Mouse (Mus musculus): ENCODE data around the gene Eprs. TPM values are rescaled to one million over a fixed set of nuclear protein-coding genes. Genes with fewer than 3 reads are reported as not detected.
"Not testable (repeated sequence)": the region's sequence is repeated elsewhere in the genome, so short reads cannot be mapped to it uniquely, and the experiment has no call there.

Gene Eprs
- 27.0 and 41.9 TPM in 2 replicates for total RNA-seq (2015; ENCODE audit: low replicate concordance)
- total RNA-seq (2017; ENCODE audit: low replicate concordance): 38.1 and 46.3 TPM in 2 replicates

DNA sequence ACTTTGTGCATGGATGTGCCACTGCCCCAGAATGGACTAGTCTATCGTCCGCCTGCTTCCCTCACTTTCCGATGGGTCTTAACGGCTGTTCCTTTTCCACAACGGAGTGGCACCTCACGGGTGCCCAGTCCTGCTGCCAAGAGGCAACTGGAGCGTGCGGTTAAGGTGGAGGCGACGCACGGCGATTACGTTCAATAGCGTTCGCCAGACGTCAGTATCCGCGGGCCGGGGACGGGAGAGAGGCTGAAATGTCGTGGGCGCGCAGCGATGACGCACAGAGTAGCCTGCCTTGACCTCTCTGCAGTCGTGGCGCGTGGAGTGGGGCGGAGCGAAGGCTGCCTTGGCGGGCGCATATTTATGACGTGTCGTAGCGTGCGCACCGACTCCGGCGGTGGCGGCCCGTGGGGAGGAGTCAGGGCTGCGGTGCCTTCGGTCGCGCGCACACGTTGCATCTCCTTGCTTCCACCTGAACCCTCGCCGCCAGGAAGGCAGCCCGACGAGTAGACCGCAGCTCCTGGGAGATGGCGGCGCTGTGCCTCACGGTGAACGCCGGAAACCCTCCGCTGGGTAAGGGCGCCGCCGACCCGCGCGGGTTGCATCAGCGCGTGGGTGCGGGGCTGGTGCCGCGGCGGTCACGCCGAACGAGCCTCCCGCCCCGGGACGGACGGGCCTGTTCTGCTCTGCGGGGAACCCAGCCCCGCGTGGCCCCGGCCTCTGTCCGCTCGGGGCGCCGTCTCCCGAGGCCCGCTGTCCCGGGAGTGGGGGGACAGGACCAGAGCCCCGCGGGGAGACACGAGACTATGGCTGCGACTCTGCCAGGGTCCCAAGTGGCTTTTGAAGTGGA lies at the start of gene Eprs:
TSS of gene Eprs (plus strand) at position 368 of the 844 bp plus-strand sequence.
- peak; percentile 96 for ATAC-seq (replicated peaks; ENCODE audit: low FRiP score, poor library complexity, severe bottlenecking)

DNA sequence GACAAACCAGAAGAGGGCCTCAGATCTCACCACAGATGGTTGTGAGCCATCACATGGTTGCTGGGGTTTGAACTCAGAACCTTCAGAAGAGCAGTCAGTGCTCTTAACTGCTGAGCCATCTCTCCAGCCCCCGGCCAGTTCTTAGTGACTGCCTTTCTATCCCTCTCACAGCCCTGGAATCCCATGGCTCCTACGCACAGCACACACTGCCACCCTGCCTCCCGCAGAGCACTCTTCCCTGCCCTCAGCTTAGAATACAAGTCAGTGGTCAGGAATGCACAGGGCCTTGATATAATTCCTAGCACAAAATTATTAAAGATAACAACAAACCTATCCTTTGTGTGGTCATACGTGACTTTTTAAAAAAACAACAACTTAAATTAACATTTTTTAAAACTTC lies 48.3 kb upstream of the Eprs start:
- ATAC-seq (replicated peaks; ENCODE audit: low FRiP score, poor library complexity, severe bottlenecking): no peak

GRCm38 (mm10) chr1:185315846-185316568 lies 46.8 kb upstream of the Eprs start:
- ATAC-seq (replicated peaks; ENCODE audit: low FRiP score, poor library complexity, severe bottlenecking): no peak

- not testable (repeated sequence) for ATAC-seq (replicated peaks; ENCODE audit: low FRiP score, poor library complexity, severe bottlenecking)
Observed at GRCm38 (mm10) chr1:185327754-185328345, 35.0 kb upstream of the Eprs start.

DNA sequence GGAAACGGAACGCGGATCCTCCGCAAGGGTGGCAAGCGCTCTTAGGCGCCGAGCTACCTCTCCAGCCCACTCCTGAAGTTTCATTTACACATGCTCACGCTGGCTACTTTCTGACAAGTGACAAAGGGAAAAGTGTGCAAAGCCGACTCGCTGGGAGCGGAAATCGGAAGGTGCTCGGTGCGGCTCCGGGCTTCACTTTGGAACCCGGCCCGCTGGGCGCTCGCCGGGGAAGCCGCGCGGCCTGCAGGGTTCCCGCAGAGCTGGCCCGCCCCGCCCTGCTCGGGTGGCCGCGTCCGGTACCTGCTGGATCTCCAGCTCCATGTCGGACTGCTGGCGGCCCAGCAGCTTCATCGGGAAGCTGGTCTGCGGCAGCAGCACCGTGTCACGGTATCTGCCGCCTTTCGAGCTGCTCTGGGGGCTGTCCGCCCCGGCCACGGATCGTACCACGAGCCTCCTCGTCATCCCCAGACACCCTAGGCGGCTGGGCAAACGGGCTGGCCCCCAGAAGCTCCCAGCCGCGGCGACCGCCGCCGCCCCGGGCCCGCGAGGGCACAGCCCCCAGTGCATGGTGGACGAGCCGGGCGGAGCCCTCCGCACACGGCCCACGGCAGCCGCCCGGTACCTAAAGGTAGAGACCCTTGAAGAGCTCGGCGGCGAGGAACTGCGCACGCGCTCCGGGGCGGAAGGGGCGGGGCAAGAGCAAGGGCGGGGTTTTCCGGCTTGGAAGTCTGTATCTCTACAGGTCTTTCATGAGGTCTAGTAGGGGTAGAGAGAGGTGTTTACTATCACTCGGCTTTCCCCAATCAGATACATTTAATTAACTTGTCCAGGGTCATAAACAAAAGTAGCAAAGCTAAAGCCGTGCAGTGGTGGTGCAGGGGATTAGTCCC lies 33.9 kb upstream of the Eprs start, which contains the start of gene Iars2:
TSS of gene Iars2 (minus strand) at position 676 of the 890 bp plus-strand sequence.
- ATAC-seq (replicated peaks; ENCODE audit: low FRiP score, poor library complexity, severe bottlenecking): peak; percentile 90

DNA sequence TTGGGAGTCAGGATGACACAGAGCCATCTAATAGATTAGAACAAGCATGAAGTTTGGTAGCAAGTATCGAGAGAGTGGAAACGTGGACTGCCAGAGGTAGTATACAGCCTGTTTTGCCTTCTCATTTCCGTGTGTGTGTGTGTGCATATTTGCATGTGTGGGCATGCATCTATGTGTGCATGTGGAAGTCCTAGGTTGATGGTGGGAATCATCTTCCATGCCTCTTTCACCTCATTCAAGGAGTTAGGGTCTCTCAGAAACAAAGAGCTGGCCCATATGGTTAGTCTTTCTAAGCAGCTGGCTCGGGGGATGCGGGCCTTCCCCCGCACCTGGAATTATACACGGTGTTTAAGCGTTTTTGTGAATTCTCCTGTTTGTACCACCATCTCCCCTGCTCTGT lies 33.0 kb upstream of the Eprs start:
- ATAC-seq (replicated peaks; ENCODE audit: low FRiP score, poor library complexity, severe bottlenecking): no peak

DNA sequence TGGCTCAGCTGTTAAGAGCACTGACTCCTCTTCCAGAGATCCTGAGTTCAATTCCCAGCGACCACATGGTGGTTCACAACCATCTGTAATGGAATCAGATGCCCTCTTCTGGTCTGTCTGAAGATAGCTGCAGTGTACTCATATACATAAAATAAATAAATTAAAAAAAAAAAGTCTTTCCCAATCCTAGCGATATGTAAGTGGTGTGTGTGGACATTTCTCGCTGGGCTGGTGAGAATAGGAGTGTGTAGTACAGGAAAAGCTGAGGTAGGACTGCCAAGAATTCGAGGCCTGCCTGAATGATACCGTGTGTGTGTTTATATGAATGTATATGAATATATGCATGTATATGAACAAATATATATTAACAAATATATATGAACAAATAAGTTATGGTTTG lies 31.5 kb upstream of the Eprs start:
- no peak for ATAC-seq (replicated peaks; ENCODE audit: low FRiP score, poor library complexity, severe bottlenecking)

DNA sequence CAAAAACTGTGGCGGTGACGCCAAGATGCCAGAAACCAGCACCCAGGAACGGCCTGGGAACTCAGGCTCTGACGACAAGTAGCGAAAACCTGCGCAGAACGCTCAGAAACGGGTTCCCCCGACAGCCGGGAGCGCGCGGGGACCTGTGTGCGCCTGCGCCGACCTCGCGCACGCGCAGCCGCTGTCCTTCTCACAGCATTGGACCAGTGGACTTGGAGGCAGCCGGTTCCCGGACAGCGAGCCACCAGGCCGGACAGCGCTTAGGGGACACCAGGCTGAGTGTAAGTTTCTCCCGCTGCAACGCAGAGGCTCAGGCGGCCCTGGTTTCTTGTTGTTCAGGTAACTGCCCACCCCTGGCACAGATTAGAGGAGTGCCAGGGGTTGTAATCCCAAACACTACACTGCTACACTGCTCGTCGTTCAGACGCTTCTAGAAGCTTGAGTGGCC lies 30.8 kb upstream of the Eprs start, which contains the start of gene Bpnt1:
TSS of gene Bpnt1 (plus strand) at position 167 of the 448 bp plus-strand sequence.
- peak; percentile 70 for ATAC-seq (replicated peaks; ENCODE audit: low FRiP score, poor library complexity, severe bottlenecking)

DNA sequence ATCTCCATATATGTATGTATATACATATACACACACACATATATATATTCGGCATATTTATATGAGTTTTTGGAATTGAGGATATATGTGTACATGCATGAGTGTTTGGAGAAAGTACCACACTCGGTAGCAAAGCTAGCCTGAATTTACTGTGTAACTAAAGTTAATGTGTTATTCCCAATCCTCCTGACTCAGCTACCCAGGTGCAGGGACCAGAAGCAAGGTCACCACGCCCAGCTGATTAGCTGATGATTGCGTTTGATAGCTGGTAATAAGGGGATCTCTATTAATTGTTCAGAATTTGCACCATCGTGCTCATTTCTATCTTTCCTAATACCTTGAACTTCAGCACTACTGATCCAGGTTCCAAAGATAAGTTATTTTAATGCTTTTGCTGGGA lies 29.2 kb upstream of the Eprs start:
- no peak for ATAC-seq (replicated peaks; ENCODE audit: low FRiP score, poor library complexity, severe bottlenecking)

- ATAC-seq (replicated peaks; ENCODE audit: low FRiP score, poor library complexity, severe bottlenecking): no peak
Observed at GRCm38 (mm10) chr1:185334136-185334535, 28.7 kb upstream of the Eprs start.

DNA sequence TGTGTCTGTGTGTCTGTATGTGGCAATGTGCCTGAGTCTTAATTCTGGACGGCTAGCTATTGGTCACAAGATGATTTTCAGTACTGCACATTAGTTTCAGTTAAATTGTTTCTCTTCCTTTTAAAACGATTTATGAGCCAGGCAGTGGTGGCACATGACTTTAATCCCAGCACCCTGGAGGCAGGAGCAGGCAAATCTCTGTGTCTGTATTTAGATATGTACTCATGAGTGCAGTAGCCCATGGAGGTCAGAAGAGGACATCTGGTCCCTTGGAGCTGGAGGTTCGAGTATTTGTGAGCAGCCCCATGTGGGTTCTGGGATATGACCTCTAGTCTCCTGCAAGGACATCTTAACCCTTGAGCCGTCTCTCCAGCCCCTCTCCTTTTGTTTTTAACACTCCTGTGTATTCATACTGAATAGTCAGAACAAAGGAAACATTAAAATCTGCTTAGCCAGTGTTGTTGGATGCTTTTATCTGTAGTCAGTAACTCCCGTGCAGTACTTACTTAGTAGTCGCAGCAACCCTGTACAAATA lies 27.5 kb upstream of the Eprs start:
- no peak for ATAC-seq (replicated peaks; ENCODE audit: low FRiP score, poor library complexity, severe bottlenecking)

DNA sequence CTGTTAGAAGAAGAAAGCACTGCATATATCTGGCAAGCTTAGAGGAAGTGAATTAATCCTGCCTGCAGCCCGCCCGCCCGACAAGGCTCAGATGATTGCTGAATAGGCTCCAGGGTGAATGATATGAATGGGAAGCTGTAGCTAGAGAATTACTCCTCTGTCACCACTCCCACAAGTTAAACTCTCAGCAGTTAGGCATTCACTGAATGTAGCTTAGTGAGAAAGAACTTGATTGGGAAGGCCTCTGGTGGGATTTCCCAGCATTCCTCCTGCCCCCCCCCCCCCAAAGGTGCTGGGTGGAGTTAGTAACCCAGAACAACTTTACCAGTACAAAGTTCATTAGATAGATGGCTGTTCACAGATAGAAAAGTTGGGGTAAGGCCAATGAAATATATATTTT lies 26.3 kb upstream of the Eprs start:
- no peak for ATAC-seq (replicated peaks; ENCODE audit: low FRiP score, poor library complexity, severe bottlenecking)

GRCm38 (mm10) chr1:185342441-185342840 lies 20.4 kb upstream of the Eprs start:
- no peak for ATAC-seq (replicated peaks; ENCODE audit: low FRiP score, poor library complexity, severe bottlenecking)

DNA sequence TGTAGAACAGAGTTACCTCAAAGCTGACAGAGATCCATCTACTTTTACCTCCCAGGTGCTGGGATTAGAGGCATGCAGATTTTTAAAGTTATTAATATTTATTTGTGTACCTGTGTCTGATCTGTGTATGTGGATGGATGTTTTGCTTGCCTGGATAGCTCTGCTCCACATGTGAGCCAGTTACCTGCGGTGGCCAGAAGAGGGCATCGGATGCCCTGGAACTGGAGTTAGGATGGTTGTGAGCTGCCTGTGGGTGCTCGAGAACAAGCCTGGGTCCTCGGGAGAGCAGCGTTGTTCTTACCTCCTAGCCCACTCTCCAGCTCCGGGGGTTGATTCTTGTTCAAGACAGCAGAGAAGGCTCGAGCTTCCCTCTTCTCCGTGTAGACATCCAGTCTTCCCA lies 19.4 kb upstream of the Eprs start:
- no peak for ATAC-seq (replicated peaks; ENCODE audit: low FRiP score, poor library complexity, severe bottlenecking)

DNA sequence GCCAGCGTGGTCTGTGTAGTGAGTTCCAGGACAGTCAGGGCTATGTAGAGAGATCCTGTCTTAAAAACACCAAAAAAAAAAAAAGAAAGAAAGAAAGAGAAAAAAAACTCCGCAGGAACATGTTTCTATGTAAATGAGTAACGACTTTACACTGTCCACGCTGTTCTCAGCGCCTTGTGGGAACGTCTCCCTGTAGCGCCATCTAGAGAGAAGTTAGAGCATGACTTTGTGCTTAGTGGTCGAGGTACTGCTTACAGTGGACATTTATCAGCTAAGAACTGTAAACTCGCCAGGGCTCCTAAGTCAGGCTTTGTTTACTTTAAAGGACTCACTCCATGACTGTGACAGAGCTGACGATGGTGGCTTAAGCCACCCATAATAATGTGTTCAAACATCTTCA lies 16.7 kb upstream of the Eprs start:
- ATAC-seq (replicated peaks; ENCODE audit: low FRiP score, poor library complexity, severe bottlenecking): no peak

- no peak for ATAC-seq (replicated peaks; ENCODE audit: low FRiP score, poor library complexity, severe bottlenecking)
Observed at GRCm38 (mm10) chr1:185349741-185350140, 13.1 kb upstream of the Eprs start.

DNA sequence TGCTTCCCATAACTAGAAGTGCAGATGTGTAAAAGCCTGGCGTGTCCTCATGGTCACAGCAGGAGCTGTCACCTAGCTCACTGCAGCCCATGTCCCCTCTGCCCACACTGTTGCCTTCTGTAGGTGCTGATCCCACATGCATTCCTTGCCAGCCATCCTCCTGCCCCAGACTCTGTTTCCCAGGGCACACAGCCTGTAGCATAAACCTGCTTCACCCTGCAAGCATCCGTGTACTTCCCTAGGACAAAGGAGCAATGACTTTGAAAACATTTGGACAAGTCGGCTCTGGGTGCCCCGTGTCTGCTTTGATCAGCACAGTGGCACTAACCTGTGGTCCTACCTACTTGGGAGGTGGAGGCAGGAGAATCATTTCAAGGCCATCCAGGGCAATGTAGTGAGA lies 12.2 kb upstream of the Eprs start:
- no peak for ATAC-seq (replicated peaks; ENCODE audit: low FRiP score, poor library complexity, severe bottlenecking)

DNA sequence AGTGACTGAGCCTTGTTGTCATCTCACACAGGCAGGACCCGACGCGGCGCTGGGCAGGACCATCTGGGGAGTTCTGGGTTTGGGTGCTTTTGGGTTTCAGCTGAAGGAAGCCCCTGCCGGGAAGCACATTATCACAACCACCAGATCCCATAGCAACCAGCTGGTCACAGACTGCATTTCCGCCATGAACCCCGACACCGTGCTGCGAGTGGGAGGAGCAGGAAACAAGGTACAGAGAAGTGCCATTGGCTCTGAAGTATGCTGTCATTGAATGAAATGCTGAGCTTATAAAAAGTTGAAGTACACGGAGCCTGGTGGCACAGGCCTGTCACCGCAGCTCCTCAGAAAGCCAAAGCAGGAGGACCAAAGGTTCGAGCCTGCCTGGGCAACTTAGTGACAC lies 10.7 kb upstream of the Eprs start:
- ATAC-seq (replicated peaks; ENCODE audit: low FRiP score, poor library complexity, severe bottlenecking): no peak

GRCm38 (mm10) chr1:185353351-185353750 lies 9.5 kb upstream of the Eprs start:
- ATAC-seq (replicated peaks; ENCODE audit: low FRiP score, poor library complexity, severe bottlenecking): no peak

All from erythroid progenitor cell, adult 5-6 weeks (primary cell).